Mouse (Mus musculus) C2C12 (cell line): ENCODE results near the gene Gm6993.

Source experiments
- CEBPB ChIP-seq: IDR thresholded peaks from one replicate; pipeline ENCODE4 v1.6.1; 2011; ENCODE audit warnings: low read depth, mild to moderate bottlenecking, control low read depth, moderate library complexity
- CTCF ChIP-seq: IDR thresholded peaks from one replicate; pipeline ENCODE4 v1.5.1; 2011; ENCODE audit not compliant: control insufficient read depth, insufficient read depth, insufficient read length
- FOSL1 ChIP-seq: IDR thresholded peaks from one replicate; pipeline ENCODE4 v1.8.0; 2011; ENCODE audit warnings: mild to moderate bottlenecking, low read length; ENCODE audit not compliant: poor library complexity, insufficient read depth, severe bottlenecking
- MAX ChIP-seq: IDR thresholded peaks from one replicate; pipeline ENCODE4 v1.6.1; 2011; ENCODE audit warnings: mild to moderate bottlenecking, control low read depth
- MYOD1 ChIP-seq: IDR thresholded peaks from one replicate; pipeline ENCODE4 v1.6.1; 2011; ENCODE audit warnings: low read depth; ENCODE audit not compliant: control insufficient read depth, insufficient read length
- MYOG ChIP-seq: IDR thresholded peaks from one replicate; pipeline ENCODE4 v1.6.1; 2011; ENCODE audit not compliant: control insufficient read depth, insufficient read length; ENCODE audit errors: extremely low read depth
- USF1 ChIP-seq: IDR thresholded peaks from one replicate; pipeline ENCODE4 v1.6.1; 2011; ENCODE audit warnings: low read depth, mild to moderate bottlenecking, control low read depth, moderate library complexity

DNA sequence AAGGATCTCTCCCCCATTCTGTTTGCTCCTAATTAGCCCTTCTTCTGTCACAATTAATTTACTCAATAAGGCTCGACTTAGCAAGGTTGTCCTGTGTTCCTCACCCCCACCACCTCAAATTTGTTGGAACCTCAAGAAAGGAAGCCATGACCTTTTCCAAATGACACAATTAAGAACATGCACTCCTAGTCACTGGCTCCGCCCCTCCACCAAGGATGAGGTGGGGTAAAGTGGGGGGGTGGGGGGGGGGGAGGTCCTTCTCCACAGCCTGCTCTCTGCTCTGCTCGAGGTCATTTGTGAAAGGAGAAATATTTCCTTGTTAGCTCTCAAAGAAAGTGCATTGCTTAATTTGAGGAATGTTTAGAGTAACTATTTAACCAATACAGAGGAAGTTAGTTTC lies 17.8 kb upstream of the Gm6993 start:
- TF ChIP-seq CTCF (no peak), MYOD1 (no peak), CEBPB (no peak), MAX (no peak), FOSL1 (no peak), USF1 (no peak), MYOG (no peak)
